Mouse (Mus musculus): ENCODE data around the gene Pmpca. TPM values are rescaled to one million over a fixed set of nuclear protein-coding genes. Genes with fewer than 3 reads are reported as not detected.
A peak's percentile ranks its signal among the peaks of the same experiment; 100 is the strongest.

The Pmpca gene
- polyA plus RNA-seq, 1 experiment from 2014 or later, result 98.3 TPM

DNA sequence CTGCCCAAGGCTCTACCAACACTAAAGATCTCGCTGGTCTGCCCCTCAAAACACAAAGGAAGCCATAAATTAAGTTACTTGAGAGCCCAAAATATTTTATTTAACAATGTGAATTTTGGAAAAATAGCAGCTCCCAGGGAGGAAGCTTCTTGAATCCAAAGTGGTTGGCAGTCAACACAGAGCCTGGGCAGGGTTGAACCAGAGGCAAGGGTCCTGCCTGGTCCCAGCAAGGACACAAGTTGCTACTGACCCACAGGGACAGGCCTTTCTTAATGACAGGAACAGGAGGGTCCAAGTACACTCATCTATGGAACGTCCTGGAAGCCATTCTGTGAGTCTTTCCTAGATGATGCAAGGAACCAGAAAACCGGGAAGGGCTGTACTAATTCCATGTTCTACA lies 20.2 kb downstream of the Pmpca start:
- H3K9me3 ChIP-seq, result no peaks in the 10 kb centered on the region
- H3K4me3 ChIP-seq, result peak overlapping the region; percentile 88
- H3K9ac ChIP-seq (replicated peaks), result peak overlapping the region; percentile 93; the same call in 1 of the 2 replicates
- 63% methylated on average over 3 of the region's 3 CpGs for WGBS
- ATAC-seq (replicated peaks), result peak; percentile 17; the same call in 1 of the 2 replicates
- H3K27me3 ChIP-seq, result no peaks in the 10 kb centered on the region
- peaks cover 29% of the 10 kb centered on the region for H3K36me3 ChIP-seq
- peak overlapping the region; percentile 77 for H3K4me2 ChIP-seq (replicated peaks)
- H3K4me1 ChIP-seq, result peaks cover 40% of the 10 kb centered on the region
- no peak overlapping the region for H3K27ac ChIP-seq (replicated peaks)

DNA sequence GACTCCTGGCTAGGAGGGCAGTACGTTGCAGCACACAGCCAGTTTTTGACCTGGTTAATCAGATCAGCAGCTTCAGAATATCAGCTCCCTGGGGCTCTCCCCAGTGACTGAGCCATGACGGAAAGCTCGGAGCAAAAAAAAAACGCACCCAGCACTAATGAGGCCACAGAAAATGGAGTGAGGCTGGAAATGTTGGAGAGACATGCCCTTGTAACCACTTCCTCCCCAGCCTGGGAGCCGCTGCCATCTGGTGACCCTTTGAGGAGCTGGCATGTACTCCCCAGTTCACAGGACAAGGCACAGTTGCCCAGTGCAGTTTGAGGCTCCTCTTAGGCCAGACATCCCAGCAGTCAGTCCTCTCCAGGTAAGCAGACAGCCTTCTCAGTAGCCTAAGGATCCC lies 21.0 kb downstream of the Pmpca start:
- Histone ChIP-seq H3K9me3 (no peaks in the 10 kb centered on the region), H3K4me3 (no peak overlapping the region), H3K27ac (replicated peaks) (no peak overlapping the region), H3K4me1 (peaks cover 34% of the 10 kb centered on the region), H3K36me3 (peaks cover 35% of the 10 kb centered on the region), H3K4me2 (replicated peaks) (no peak overlapping the region), H3K9ac (replicated peaks) (no peak overlapping the region), H3K27me3 (no peaks in the 10 kb centered on the region)
- WGBS, result 68% methylated on average over 5 of the region's 5 CpGs
- no peak for ATAC-seq (replicated peaks)

DNA sequence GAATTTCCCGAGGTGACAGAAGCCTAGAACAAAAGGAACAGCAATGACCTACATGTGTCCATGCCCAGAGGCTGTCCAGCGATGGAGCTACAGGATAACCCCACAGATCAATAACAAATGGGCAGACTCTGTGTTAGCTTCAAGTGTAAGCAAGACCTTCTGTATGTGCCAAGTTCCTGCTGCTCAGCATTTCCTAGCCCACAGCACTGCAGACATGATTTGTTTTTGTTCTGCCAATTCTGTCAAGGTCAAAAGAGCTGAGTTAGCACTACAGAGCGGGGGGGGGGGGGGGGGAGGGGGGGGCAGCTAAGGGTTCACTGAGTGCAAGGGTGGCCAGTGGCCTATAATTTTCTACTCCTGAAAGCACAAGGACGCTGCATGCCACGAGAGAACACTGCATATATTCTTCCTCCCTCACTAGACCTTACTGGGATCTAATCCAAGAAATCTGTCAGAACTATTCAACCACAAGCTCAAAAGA lies 21.8 kb downstream of the Pmpca start:
- no peaks in the 10 kb centered on the region for H3K9me3 ChIP-seq
- no peak overlapping the region for H3K4me3 ChIP-seq
- no peaks in the 10 kb centered on the region for H3K27me3 ChIP-seq
- H3K27ac ChIP-seq (replicated peaks), result no peak overlapping the region
- H3K4me2 ChIP-seq (replicated peaks), result no peak overlapping the region
- peaks cover 42% of the 10 kb centered on the region for H3K36me3 ChIP-seq
- H3K4me1 ChIP-seq, result peaks cover 26% of the 10 kb centered on the region
- whole genome bisulfite sequencing, result 62% methylated on average over 4 of the region's 5 CpGs
- no peak for ATAC-seq (replicated peaks)
- H3K9ac ChIP-seq (replicated peaks), result no peak overlapping the region

DNA sequence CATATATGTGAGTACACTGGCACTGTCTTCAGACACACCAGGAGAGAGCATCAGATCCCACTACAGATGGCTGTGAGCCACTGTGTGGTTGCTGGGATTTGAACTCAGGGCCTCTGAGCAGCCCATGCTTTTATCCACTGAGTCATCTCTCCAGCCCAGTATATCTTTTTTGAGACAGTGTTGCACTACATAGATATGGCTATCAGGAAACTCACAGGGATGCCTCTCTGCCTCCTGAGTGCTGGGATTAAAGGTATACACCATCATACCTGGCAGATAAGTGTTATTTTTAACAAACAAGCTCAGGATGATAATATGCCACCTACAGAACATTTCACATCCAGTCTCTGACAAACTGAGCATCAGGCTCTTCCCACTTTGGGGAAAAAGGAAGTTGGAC lies 27.9 kb downstream of the Pmpca start:
- no peak for ATAC-seq (replicated peaks)
- H3K36me3 ChIP-seq, result peaks cover 92% of the 10 kb centered on the region

DNA sequence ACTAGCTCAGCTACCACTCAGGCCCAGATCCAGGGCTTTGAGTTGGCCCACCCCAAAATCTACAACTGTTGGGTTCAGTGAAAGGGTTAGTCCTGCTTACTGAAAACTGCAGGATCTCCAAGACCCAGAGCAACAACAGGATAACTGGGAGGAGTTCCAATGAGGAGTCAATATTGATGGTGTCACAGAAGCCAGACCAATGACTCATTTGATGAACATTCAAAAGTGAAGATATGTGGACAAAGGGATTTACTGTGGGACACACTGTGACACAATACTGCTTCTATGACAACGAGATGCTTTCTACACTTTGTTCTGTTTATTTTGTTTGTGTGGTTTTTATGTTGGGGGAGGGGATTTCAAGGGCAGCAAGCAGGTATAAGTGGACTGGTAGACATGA lies 29.0 kb downstream of the Pmpca start:
- no peak overlapping the region for H3K4me3 ChIP-seq
- ATAC-seq (replicated peaks), result no peak
- H3K9me3 ChIP-seq, result no peaks in the 10 kb centered on the region
- no peaks in the 10 kb centered on the region for H3K27me3 ChIP-seq
- no peak overlapping the region for H3K9ac ChIP-seq (replicated peaks)
- H3K27ac ChIP-seq (replicated peaks), result no peak overlapping the region
- H3K36me3 ChIP-seq, result peaks cover 93% of the 10 kb centered on the region
- WGBS, result 94% methylated on average over 1 of the region's 1 CpGs
- H3K4me1 ChIP-seq, result no peaks in the 10 kb centered on the region
- no peak overlapping the region for H3K4me2 ChIP-seq (replicated peaks)

More for the DNA sequence above, 27.9 kb downstream of the Pmpca start:
- Histone ChIP-seq H3K27me3 (no peaks in the 10 kb centered on the region), H3K4me1 (no peaks in the 10 kb centered on the region), H3K4me2 (replicated peaks) (no peak overlapping the region), H3K9me3 (no peaks in the 10 kb centered on the region), H3K9ac (replicated peaks) (no peak overlapping the region), H3K27ac (replicated peaks) (no peak overlapping the region), H3K4me3 (no peak overlapping the region)

DNA sequence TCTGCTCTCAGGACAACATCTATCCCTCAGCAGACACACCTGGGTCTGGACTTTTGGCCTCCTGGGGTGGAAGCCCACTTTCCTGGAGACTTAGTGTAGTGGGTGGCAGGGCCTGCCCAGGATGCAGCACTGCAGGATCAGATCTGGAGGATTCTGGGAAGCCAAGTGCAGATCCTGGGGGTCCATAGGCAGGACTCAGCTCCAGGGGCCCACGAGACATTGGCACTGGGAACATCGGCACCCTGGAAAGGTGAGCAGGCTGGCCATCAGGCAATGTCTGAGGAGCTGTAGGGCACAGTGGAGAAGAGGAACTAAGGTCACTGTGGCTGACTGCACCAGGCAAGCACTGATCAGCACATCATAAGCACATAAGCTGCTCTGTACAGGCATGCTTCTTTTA lies 32.8 kb downstream of the Pmpca start:
- Histone ChIP-seq H3K9ac (replicated peaks) (no peak overlapping the region), H3K4me2 (replicated peaks) (no peak overlapping the region), H3K4me3 (no peak overlapping the region), H3K36me3 (peaks cover 93% of the 10 kb centered on the region), H3K27ac (replicated peaks) (no peak overlapping the region), H3K9me3 (no peaks in the 10 kb centered on the region), H3K4me1 (no peaks in the 10 kb centered on the region), H3K27me3 (no peaks in the 10 kb centered on the region)
- 88% methylated on average over 2 of the region's 2 CpGs for WGBS
- no peak for ATAC-seq (replicated peaks)

DNA sequence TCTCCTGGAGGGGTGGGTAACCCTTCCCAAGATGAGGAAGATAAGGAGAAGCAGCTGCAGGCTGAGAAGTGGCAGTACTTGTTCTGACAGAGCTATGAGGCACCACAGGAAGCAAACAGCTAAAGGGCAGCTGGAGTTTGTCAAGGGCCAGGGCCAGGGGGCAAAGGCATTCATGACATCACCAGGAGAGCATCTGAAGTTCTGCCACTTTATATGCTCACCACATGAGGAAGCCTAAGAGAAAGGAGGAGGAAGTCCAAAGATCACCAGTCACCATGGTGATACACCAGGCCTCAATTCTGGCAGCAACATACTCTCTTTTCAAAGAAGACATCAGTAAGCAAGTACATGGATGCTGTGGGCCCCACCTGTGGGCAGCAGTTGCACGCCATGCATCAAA lies 33.9 kb downstream of the Pmpca start:
- H3K9ac ChIP-seq (replicated peaks), result no peak overlapping the region
- no peak overlapping the region for H3K27ac ChIP-seq (replicated peaks)
- no peaks in the 10 kb centered on the region for H3K9me3 ChIP-seq
- WGBS, result 97% methylated on average over 1 of the region's 1 CpGs
- no peaks in the 10 kb centered on the region for H3K4me1 ChIP-seq
- no peaks in the 10 kb centered on the region for H3K27me3 ChIP-seq
- no peak for ATAC-seq (replicated peaks)
- H3K4me3 ChIP-seq, result no peak overlapping the region
- no peak overlapping the region for H3K4me2 ChIP-seq (replicated peaks)
- peaks cover 93% of the 10 kb centered on the region for H3K36me3 ChIP-seq

DNA sequence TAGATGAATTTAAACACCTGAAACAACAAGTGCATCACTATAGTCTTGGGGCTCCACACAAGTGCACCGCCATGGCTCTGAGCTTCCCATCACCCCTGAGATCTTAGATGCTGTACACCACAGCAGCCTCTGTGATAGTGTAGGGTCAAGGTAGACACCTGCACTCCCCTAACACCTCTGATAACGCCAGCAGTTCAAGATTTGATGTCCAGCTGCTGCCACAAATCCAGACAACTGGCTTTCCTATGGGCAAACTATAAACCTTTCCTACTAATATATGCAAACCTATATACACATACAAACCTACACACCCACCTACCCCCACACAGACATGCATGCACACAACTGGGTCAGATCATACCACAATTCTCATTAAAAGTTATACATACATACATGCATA lies 35.4 kb downstream of the Pmpca start:
- ATAC-seq (replicated peaks), result no peak
- 97% methylated on average over 2 of the region's 2 CpGs for WGBS
- no peaks in the 10 kb centered on the region for H3K4me1 ChIP-seq

DNA sequence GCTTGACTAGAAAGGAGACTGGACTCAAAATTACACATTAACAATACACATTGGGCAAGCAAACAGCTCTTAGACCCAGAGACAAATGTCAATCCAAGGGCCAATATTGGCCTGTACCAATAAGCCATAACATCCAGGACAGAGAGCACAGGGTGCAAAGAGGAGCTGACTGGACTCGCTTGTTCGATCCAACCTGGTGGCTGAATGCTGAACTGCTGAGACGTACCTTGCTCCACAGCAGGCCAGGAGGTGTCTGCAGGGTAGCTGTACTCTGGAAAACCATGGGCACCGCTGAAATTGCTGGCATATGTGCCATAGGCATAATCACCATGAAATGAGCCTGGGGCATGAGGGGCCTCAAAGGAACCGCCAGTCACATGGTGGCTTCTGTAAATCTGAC lies 40.7 kb downstream of the Pmpca start:
- H3K27me3 ChIP-seq, result no peaks in the 10 kb centered on the region
- H3K4me3 ChIP-seq, result no peak overlapping the region
- peaks cover 90% of the 10 kb centered on the region for H3K36me3 ChIP-seq
- no peaks in the 10 kb centered on the region for H3K9me3 ChIP-seq
- no peaks in the 10 kb centered on the region for H3K4me1 ChIP-seq
- H3K9ac ChIP-seq (replicated peaks), result no peak overlapping the region
- no peak overlapping the region for H3K4me2 ChIP-seq (replicated peaks)
- 93% methylated on average over 5 of the region's 5 CpGs for WGBS
- no peak overlapping the region for H3K27ac ChIP-seq (replicated peaks)
- no peak for ATAC-seq (replicated peaks)

More for the DNA sequence above, 35.4 kb downstream of the Pmpca start:
- Histone ChIP-seq H3K4me3 (no peak overlapping the region), H3K27me3 (no peaks in the 10 kb centered on the region), H3K9ac (replicated peaks) (no peak overlapping the region), H3K36me3 (peaks cover 94% of the 10 kb centered on the region), H3K4me2 (replicated peaks) (no peak overlapping the region), H3K27ac (replicated peaks) (no peak overlapping the region), H3K9me3 (no peaks in the 10 kb centered on the region)

DNA sequence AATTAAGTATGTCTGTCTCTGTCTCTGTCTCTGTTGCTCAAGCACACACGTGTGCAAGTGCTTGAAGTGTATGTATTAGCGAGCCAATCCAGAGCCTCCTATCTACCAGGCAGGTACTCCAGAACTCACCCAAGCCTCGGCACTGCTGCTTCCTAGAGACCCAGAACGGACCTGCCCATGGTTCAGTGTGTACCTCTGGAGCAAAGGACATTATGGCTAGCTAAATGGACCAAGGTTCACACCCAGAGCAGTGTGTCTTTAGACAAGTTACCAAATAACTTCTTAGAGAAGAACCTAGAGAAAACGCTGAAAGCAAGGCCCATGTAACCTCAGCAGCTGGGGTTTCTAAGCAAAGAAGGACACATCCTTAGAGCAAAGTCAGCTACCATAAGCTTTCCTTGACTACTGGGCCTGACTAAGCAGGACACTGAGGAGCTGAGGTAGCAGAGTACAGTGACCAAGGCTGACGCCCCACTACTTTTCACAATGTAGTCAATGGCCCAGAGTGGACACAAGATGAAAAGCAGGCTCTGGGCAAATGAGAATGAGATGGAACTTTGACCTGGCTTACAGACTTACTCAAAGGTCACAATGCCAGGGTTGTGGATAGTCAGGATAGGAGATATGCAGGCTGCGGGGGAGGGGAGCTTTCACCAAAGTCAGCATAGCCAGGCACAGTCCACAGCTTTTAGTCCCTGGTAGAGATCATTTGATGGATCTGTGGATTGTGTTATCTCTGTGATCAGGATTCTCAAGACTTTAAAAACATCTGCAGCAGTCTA lies 45.8 kb downstream of the Pmpca start:
- no peak overlapping the region for H3K9ac ChIP-seq (replicated peaks)
- no peaks in the 10 kb centered on the region for H3K9me3 ChIP-seq
- no peak overlapping the region for H3K4me3 ChIP-seq
- WGBS, result 92% methylated on average over 7 of the region's 7 CpGs
- H3K4me1 ChIP-seq, result peaks cover 22% of the 10 kb centered on the region
- H3K27me3 ChIP-seq, result no peaks in the 10 kb centered on the region
- no peak overlapping the region for H3K27ac ChIP-seq (replicated peaks)
- H3K4me2 ChIP-seq (replicated peaks), result no peak overlapping the region
- H3K36me3 ChIP-seq, result peaks cover 74% of the 10 kb centered on the region
- no peak for ATAC-seq (replicated peaks)

DNA sequence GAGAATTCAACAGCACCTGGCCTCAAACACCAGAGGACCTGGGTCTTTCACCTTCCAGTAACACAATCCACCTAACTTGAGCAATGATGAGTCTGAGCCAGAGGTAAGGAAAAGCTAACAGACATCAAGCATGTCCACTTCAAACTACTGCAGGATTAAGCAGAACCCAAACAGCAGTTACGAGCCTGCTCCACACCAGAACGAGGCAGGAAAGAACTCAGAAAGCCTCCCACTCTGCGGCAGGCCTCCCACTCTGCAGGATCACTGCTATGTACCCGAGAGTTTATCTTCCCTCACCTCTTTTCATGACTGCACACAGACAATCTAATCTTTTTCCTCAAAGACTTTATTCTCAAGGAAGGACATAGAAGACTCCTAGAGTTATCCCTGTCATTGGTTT lies 48.1 kb downstream of the Pmpca start:
- Histone ChIP-seq H3K27me3 (no peaks in the 10 kb centered on the region), H3K4me3 (no peak overlapping the region), H3K9ac (replicated peaks) (no peak overlapping the region), H3K4me1 (peaks cover 23% of the 10 kb centered on the region), H3K36me3 (peaks cover 71% of the 10 kb centered on the region), H3K4me2 (replicated peaks) (no peak overlapping the region), H3K27ac (replicated peaks) (no peak overlapping the region), H3K9me3 (no peaks in the 10 kb centered on the region)
- WGBS, result 81% methylated on average over 4 of the region's 4 CpGs
- no peak for ATAC-seq (replicated peaks)

DNA sequence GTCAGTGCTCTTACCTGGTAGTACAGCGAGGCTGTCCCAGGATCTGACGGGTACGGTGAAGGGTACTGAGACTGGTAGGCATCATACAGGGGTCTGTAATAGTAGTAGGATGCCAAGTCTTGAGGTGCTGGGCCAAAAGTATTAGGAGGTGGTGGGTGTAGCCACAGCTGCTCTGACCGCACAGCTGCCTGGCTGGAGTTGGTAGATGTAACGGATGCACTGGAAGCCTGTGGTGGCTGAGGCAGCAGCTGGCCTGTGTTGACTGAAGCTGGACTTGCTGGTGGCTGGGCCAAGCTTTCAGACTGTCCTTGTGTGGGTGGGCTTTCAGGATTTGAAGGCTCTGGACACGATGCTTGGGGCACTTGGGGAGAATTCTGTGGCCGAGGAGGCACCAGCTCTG lies 49.2 kb downstream of the Pmpca start:
- peaks cover 61% of the 10 kb centered on the region for H3K36me3 ChIP-seq
- H3K4me3 ChIP-seq, result no peak overlapping the region
- ATAC-seq (replicated peaks), result no peak
- H3K9me3 ChIP-seq, result no peaks in the 10 kb centered on the region
- no peaks in the 10 kb centered on the region for H3K27me3 ChIP-seq
- peaks cover 33% of the 10 kb centered on the region for H3K4me1 ChIP-seq
- no peak overlapping the region for H3K4me2 ChIP-seq (replicated peaks)
- H3K9ac ChIP-seq (replicated peaks), result no peak overlapping the region
- WGBS, result 93% methylated on average over 7 of the region's 7 CpGs
- no peak overlapping the region for H3K27ac ChIP-seq (replicated peaks)

DNA sequence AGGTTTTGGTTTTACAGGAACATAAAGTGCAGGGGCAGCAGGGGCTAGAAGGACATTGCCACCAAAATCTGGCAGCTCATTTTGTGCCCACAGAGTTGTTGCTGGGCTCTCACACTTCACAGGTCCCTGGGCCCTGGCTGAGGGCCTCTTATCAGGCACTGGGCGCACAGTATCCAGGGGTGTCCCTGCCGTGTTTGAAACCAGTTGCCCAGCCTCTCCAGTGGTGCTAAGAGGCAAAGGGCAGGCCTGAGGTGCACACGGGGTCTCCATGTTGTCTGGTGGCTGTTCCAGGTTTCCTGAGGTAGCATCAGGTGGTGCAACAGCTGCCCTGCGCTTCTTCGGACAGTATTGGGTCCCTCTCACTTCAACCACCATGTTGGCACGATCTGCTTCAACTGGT lies 50.5 kb downstream of the Pmpca start:
- no peak overlapping the region for H3K9ac ChIP-seq (replicated peaks)
- H3K27ac ChIP-seq (replicated peaks), result no peak overlapping the region
- no peaks in the 10 kb centered on the region for H3K27me3 ChIP-seq
- 92% methylated on average over 6 of the region's 6 CpGs for WGBS
- ATAC-seq (replicated peaks), result no peak
- no peak overlapping the region for H3K4me3 ChIP-seq
- peaks cover 44% of the 10 kb centered on the region for H3K4me1 ChIP-seq
- H3K9me3 ChIP-seq, result no peaks in the 10 kb centered on the region
- no peak overlapping the region for H3K4me2 ChIP-seq (replicated peaks)
- H3K36me3 ChIP-seq, result peaks cover 52% of the 10 kb centered on the region

Measured in forebrain, embryonic 15.5 days (tissue).